Mouse (Mus musculus) embryonic facial prominence, embryonic 15.5 days (tissue): ENCODE data around the gene Ankdd1a. TPM values are rescaled to one million over a fixed set of nuclear protein-coding genes. Genes with fewer than 3 reads are reported as not detected.
A peak's percentile ranks its signal among the peaks of the same experiment; 100 is the strongest.

Experiments used
- ATAC-seq: fragments of 200-750 bp; cut with Nextera tagmentation; 2 replicates; pipeline ENCODE4 v1.8.0; 2017; ENCODE audit warnings: low read depth, moderate TSS enrichment; ENCODE audit not compliant: insufficient number of reproducible peaks, low FRiP score, low TSS enrichment
- H3K27ac ChIP-seq: fragments of 300-500 bp; sonication (generic); replicated peaks from 2 replicates; pipeline ENCODE4 v1.5.1; 2015; ENCODE audit warnings: mild to moderate bottlenecking, inconsistent platforms
- H3K27me3 ChIP-seq: fragments of 300-500 bp; sonication (generic); 2 replicates; pipeline ENCODE4 v1.6.1; 2015; ENCODE audit warnings: inconsistent platforms
- H3K36me3 ChIP-seq: fragments of 300-500 bp; sonication (generic); 2 replicates; pipeline ENCODE4 v1.6.1; 2015; ENCODE audit warnings: mild to moderate bottlenecking, inconsistent platforms
- H3K4me1 ChIP-seq: fragments of 300-500 bp; sonication (generic); 2 replicates; pipeline ENCODE4 v1.6.1; 2015; ENCODE audit warnings: inconsistent platforms
- H3K4me2 ChIP-seq: fragments of 300-500 bp; sonication (generic); replicated peaks from 2 replicates; pipeline ENCODE4 v1.6.1; 2015; ENCODE audit warnings: mild to moderate bottlenecking, inconsistent platforms
- H3K4me3 ChIP-seq: fragments of 300-500 bp; sonication (generic); replicated peaks from 2 replicates; pipeline ENCODE4 v1.5.1; 2015; ENCODE audit warnings: mild to moderate bottlenecking, inconsistent platforms
- H3K9ac ChIP-seq: fragments of 300-500 bp; sonication (generic); 2 replicates; pipeline ENCODE4 v1.6.1; 2015; ENCODE audit warnings: inconsistent platforms
- H3K9me3 ChIP-seq: fragments of 300-500 bp; sonication (generic); replicated peaks from 2 replicates; pipeline ENCODE4 v1.6.1; 2016; ENCODE audit warnings: inconsistent platforms
- WGBS: fragments of 180-500 bp; shearing (Covaris S2); methylation state at CpG from one replicate; pipeline ENCODE4 v1.1.7; 2015; 5-methylcytosine and 5-hydroxymethylcytosine counted together
- polyA plus RNA-seq: library from polyadenylated mRNA; unstranded; fragments of >200 nt; fragmentation: Nextera tagmentation; extraction: Ambion mirVana; gene quantifications from 2 replicates; pipeline ENCODE4 v1.2.1, GENCODE M21; 2015

The Ankdd1a gene
- polyA plus RNA-seq, 1 experiment from 2014 or later: 0.32 TPM

DNA sequence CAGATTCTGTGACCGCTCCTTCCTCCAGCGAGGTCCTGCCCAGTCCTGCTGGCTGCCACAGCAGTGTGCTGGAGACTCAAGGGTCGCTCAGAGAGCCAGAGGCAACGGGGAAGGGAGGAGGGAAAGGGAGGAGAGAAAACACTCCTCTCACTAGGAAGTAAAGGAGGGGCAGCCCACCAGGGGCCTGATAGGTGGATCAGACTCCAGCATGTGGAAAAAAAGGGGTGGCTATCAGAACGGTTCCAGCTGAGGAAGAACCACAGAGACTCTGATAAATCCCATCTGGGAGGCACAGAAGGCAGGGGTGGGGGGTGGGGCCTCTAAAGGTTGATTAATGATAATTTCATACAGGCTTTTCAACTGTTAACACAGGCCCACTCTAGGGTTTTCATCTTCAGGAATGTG is 35.0 kb upstream of the Ankdd1a start:
- H3K36me3 ChIP-seq: peaks cover 29% of the 10 kb centered on the region
- peaks cover 35% of the 10 kb centered on the region for H3K4me1 ChIP-seq
- no peak overlapping the region for H3K9ac ChIP-seq
- ATAC-seq: no peak; the same call in 1 of the 2 replicates
- no peak overlapping the region for H3K4me2 ChIP-seq
- WGBS: 9% methylated on average over 5 of the region's 5 CpGs
- no peak overlapping the region for H3K4me3 ChIP-seq
- peak overlapping the region; percentile 48 for H3K27ac ChIP-seq
- H3K9me3 ChIP-seq: no peaks in the 10 kb centered on the region
- H3K27me3 ChIP-seq: no peaks in the 10 kb centered on the region

- Histone ChIP-seq H3K9me3 (no peaks in the 10 kb centered on the region), H3K9ac (no peak overlapping the region), H3K4me1 (peaks cover 54% of the 10 kb centered on the region), H3K27me3 (no peaks in the 10 kb centered on the region), H3K4me3 (no peak overlapping the region), H3K36me3 (peaks cover 11% of the 10 kb centered on the region), H3K4me2 (no peak overlapping the region), H3K27ac (no peak overlapping the region)
- ATAC-seq: no peak
- WGBS: 92% methylated on average over 2 of the region's 2 CpGs
These were observed 32.7 kb upstream of the Ankdd1a start for GRCm38 (mm10) chr9:65552711-65553110.

GRCm38 (mm10) chr9:65552141-65552540 is 32.1 kb upstream of the Ankdd1a start:
- Histone ChIP-seq H3K27ac (peak overlapping the region; percentile 89), H3K36me3 (peaks cover 6% of the 10 kb centered on the region; the same call in 1 of the 2 replicates), H3K27me3 (no peaks in the 10 kb centered on the region), H3K4me1 (peaks cover 56% of the 10 kb centered on the region), H3K9me3 (no peaks in the 10 kb centered on the region), H3K4me2 (no peak overlapping the region), H3K9ac (no peak overlapping the region), H3K4me3 (no peak overlapping the region)
- no peak for ATAC-seq
- WGBS: 88% methylated on average over 5 of the region's 5 CpGs

DNA sequence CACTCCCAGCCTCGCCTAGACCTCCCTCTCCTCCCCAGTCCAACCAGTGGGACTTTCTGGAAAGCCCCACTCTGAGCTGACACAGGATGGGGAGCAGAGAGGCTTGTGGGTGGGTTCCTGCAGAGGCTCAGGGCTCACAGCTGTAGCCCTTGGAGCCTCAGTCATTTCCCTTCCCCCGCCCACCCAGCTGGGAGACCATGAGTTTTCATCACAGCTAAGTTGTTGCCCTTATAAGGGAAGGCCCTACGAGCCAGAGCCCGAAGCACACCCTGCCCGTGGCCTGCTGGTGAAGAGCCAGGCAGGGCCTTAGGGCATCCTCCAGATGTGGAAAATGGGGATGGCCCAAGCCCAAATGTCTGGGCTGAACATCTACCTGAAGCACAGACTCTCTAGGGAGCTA is 31.0 kb upstream of the Ankdd1a start:
- no peaks in the 10 kb centered on the region for H3K27me3 ChIP-seq
- ATAC-seq: peak; percentile 79
- peaks cover 66% of the 10 kb centered on the region for H3K4me1 ChIP-seq
- no peak overlapping the region; the same call in 1 of the 2 replicates for H3K4me2 ChIP-seq
- peaks cover 6% of the 10 kb centered on the region; the same call in 1 of the 2 replicates for H3K36me3 ChIP-seq
- no peak overlapping the region for H3K4me3 ChIP-seq
- 9% methylated on average over 5 of the region's 5 CpGs for WGBS
- H3K9me3 ChIP-seq: no peaks in the 10 kb centered on the region
- no peak overlapping the region for H3K9ac ChIP-seq
- peak overlapping the region; percentile 89 for H3K27ac ChIP-seq

DNA sequence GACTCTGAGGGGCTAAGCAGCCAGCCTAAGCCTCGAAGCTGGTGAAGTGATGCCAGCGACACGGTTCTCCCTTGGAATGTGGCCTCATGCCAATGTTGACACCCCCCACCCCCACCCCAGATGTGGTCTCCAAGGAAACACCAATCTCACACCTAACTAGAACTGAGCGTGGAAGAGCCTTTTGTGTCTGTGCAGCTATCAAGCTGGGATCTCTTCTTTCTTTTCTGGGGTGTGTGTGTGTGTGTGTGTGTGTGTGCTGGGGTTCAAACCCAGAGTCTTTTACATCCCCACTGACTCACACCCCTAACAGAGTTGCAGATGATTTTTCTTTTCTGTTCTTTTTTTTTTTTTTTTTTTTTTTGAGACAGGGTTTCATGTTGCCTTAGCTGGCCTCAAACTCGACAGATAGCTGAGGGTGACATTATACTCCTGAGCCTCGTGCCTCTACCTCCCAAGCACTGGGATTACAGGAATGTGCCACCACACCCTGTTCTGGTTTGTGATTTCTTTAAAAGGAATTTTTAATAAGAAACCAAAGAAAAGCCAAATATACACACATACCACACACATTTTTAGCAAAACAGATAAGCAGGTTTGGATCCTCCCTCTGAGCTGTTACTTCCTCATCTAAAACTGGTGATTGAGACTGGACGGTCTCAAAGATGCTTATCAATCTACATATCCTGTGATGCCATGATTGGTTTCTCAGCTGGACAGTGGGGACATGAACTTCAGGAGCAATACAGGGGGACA is 30.3 kb upstream of the Ankdd1a start:
- no peaks in the 10 kb centered on the region for H3K9me3 ChIP-seq
- no peaks in the 10 kb centered on the region for H3K27me3 ChIP-seq
- no peak overlapping the region for H3K4me3 ChIP-seq
- H3K27ac ChIP-seq: peak overlapping the region; percentile 89
- H3K9ac ChIP-seq: no peak overlapping the region
- H3K4me2 ChIP-seq: no peak overlapping the region
- 16% methylated on average over 7 of the region's 7 CpGs for WGBS
- peaks cover 65% of the 10 kb centered on the region for H3K4me1 ChIP-seq
- no peak for ATAC-seq
- peaks cover 6% of the 10 kb centered on the region; the same call in 1 of the 2 replicates for H3K36me3 ChIP-seq

GRCm38 (mm10) chr9:65549643-65550042 is 29.6 kb upstream of the Ankdd1a start:
- no peaks in the 10 kb centered on the region for H3K9me3 ChIP-seq
- no peak for ATAC-seq
- H3K9ac ChIP-seq: no peak overlapping the region
- peaks cover 6% of the 10 kb centered on the region; the same call in 1 of the 2 replicates for H3K36me3 ChIP-seq
- H3K4me2 ChIP-seq: no peak overlapping the region
- H3K27me3 ChIP-seq: no peaks in the 10 kb centered on the region
- H3K27ac ChIP-seq: 0 out of 2 replicates have a peak overlapping the region, but pooled peaks have one; percentile 89
- peaks cover 59% of the 10 kb centered on the region for H3K4me1 ChIP-seq
- WGBS: 79% methylated on average over 5 of the region's 5 CpGs
- H3K4me3 ChIP-seq: no peak overlapping the region

- Histone ChIP-seq H3K4me1 (peaks cover 54% of the 10 kb centered on the region), H3K27ac (no peak overlapping the region), H3K27me3 (no peaks in the 10 kb centered on the region), H3K9ac (no peak overlapping the region), H3K9me3 (no peaks in the 10 kb centered on the region), H3K4me3 (no peak overlapping the region), H3K36me3 (peaks cover 6% of the 10 kb centered on the region; the same call in 1 of the 2 replicates), H3K4me2 (no peak overlapping the region)
- no peak for ATAC-seq
- 61% methylated on average over 3 of the region's 3 CpGs for WGBS
These were observed 29.1 kb upstream of the Ankdd1a start for GRCm38 (mm10) chr9:65549139-65549538.

DNA sequence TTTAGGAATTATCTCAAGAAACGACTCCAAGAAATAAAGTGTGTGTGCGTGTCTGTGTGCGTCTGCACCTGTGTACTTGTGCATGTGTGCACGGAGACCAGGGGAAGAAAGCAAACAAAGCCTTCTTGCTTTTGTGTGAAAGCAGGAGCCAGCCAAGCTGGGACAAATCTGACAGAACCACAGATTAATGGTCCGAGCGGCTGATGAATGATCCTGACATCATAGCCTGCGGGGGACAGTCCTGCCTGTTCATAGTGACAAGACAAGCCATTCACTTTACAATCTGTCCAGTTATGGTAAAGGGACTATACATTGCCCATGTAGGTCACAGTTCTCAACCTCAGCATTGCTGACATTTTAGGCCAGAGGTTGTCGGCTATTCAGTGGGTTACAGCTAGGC is 28.3 kb upstream of the Ankdd1a start:
- no peaks in the 10 kb centered on the region for H3K27me3 ChIP-seq
- WGBS: 68% methylated on average over 8 of the region's 8 CpGs
- peaks cover 5% of the 10 kb centered on the region; the same call in 1 of the 2 replicates for H3K36me3 ChIP-seq
- H3K9ac ChIP-seq: no peak overlapping the region
- peaks cover 54% of the 10 kb centered on the region for H3K4me1 ChIP-seq
- H3K9me3 ChIP-seq: no peaks in the 10 kb centered on the region
- no peak for ATAC-seq
- H3K4me3 ChIP-seq: no peak overlapping the region
- H3K4me2 ChIP-seq: no peak overlapping the region
- 0 out of 2 replicates have a peak overlapping the region, but pooled peaks have one; percentile 17 for H3K27ac ChIP-seq

GRCm38 (mm10) chr9:65547844-65548243 is 27.9 kb upstream of the Ankdd1a start:
- whole genome bisulfite sequencing: 44% methylated on average over 4 of the region's 4 CpGs
- ATAC-seq: no peak

DNA sequence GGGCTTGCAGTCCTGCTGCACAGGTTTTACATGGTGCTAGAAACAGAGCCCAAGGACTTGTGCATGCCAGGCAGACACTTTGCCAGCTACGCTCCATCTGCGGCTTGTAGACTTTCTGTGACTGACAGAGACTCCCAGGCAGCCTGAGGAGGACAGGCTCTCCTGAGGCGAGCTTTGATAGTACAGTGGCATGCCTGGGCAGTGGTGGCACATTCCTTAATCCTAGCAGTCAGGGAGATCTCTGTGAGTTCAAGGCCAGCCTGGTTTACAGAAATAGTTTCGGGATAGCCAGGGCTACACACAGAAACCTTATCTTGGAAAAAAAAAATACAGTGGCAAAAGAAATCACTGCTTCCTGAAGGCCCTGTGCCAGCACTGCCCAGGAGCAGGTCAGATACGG is 27.1 kb upstream of the Ankdd1a start:
- Histone ChIP-seq H3K9ac (no peak overlapping the region), H3K4me2 (no peak overlapping the region), H3K9me3 (no peaks in the 10 kb centered on the region), H3K4me3 (no peak overlapping the region), H3K36me3 (no peaks in the 10 kb centered on the region), H3K4me1 (peaks cover 54% of the 10 kb centered on the region), H3K27me3 (no peaks in the 10 kb centered on the region), H3K27ac (peak overlapping the region; percentile 44; the same call in 1 of the 2 replicates)
- WGBS: 62% methylated on average over 5 of the region's 5 CpGs
- ATAC-seq: no peak

More at GRCm38 (mm10) chr9:65547844-65548243, 27.9 kb upstream of the Ankdd1a start:
- H3K4me2 ChIP-seq: no peak overlapping the region
- no peaks in the 10 kb centered on the region for H3K27me3 ChIP-seq
- peaks cover under 1% of the 10 kb centered on the region; the same call in 1 of the 2 replicates for H3K36me3 ChIP-seq
- H3K4me3 ChIP-seq: no peak overlapping the region
- no peak overlapping the region for H3K9ac ChIP-seq
- H3K27ac ChIP-seq: 0 out of 2 replicates have a peak overlapping the region, but pooled peaks have one; percentile 17
- no peaks in the 10 kb centered on the region for H3K9me3 ChIP-seq
- peaks cover 54% of the 10 kb centered on the region for H3K4me1 ChIP-seq

GRCm38 (mm10) chr9:65546413-65546695 is 26.4 kb upstream of the Ankdd1a start:
- Histone ChIP-seq H3K9me3 (no peaks in the 10 kb centered on the region), H3K27me3 (no peaks in the 10 kb centered on the region), H3K36me3 (no peaks in the 10 kb centered on the region), H3K4me3 (no peak overlapping the region), H3K9ac (no peak overlapping the region), H3K27ac (peak overlapping the region; percentile 44), H3K4me1 (peaks cover 58% of the 10 kb centered on the region), H3K4me2 (no peak overlapping the region)
- WGBS: 55% methylated on average over 4 of the region's 4 CpGs
- ATAC-seq: no peak
